Mouse (Mus musculus): ENCODE results near the gene Cd7.
"Not testable (repeated sequence)": the region's sequence is repeated elsewhere in the genome, so short reads cannot be mapped to it uniquely, and the experiment has no call there.

Gene Cd7

GRCm38 (mm10) chr11:121039302-121039701, at the start of gene Cd7:
TSS of gene Cd7 (minus strand) at chr11:121039418.
- in situ Hi-C loops (cut with MboI; ENCODE audit: unreplicated experiment in 2 of 2), result loop anchor here in 1 of 2 experiments (5.0 kb wide), 1 partner anchor 317 kb away; the partner anchor contains the start of gene Rac3

GRCm38 (mm10) chr11:121088997-121089396, 49.8 kb upstream of the Cd7 start:
- in situ Hi-C loops (cut with MboI; ENCODE audit: unreplicated experiment in 2 of 2), result no loop called here

- in situ Hi-C loops (cut with MboI; ENCODE audit: unreplicated experiment in 2 of 2), result no loop called here
These were observed 47.1 kb upstream of the Cd7 start for GRCm38 (mm10) chr11:121086296-121086695.

- in situ Hi-C loops (cut with MboI; ENCODE audit: unreplicated experiment in 2 of 2), result no loop called here
These were observed 46.0 kb upstream of the Cd7 start for GRCm38 (mm10) chr11:121085181-121085580.

- in situ Hi-C loops (cut with MboI; ENCODE audit: unreplicated experiment in 2 of 2), result no loop called here
These were observed 43.8 kb upstream of the Cd7 start for GRCm38 (mm10) chr11:121082857-121083500.

GRCm38 (mm10) chr11:121082250-121082649, 43.0 kb upstream of the Cd7 start:
- in situ Hi-C loops (cut with MboI; ENCODE audit: unreplicated experiment in 2 of 2), result no loop called here

GRCm38 (mm10) chr11:121081120-121081519, 41.9 kb upstream of the Cd7 start, which contains the start of gene Sectm1a:
TSS of gene Sectm1a (minus strand) at chr11:121081220.
- in situ Hi-C loops (cut with MboI; ENCODE audit: unreplicated experiment in 2 of 2), result no loop called here

GRCm38 (mm10) chr11:121080330-121080729, 41.1 kb upstream of the Cd7 start:
- in situ Hi-C loops (cut with MboI; ENCODE audit: unreplicated experiment in 2 of 2), result no loop called here

- in situ Hi-C loops (cut with MboI; ENCODE audit: unreplicated experiment in 2 of 2), result no loop called here
These were observed 36.4 kb upstream of the Cd7 start for GRCm38 (mm10) chr11:121075655-121076054.

- in situ Hi-C loops (cut with MboI; ENCODE audit: unreplicated experiment in 2 of 2), result not testable (repeated sequence)
These were observed 30.4 kb upstream of the Cd7 start for GRCm38 (mm10) chr11:121069662-121070061.

- in situ Hi-C loops (cut with MboI; ENCODE audit: unreplicated experiment in 2 of 2), result no loop called here
These were observed 28.7 kb upstream of the Cd7 start for GRCm38 (mm10) chr11:121067895-121068294.

GRCm38 (mm10) chr11:121064197-121064596, 25.0 kb upstream of the Cd7 start:
- in situ Hi-C loops (cut with MboI; ENCODE audit: unreplicated experiment in 2 of 2), result no loop called here

- in situ Hi-C loops (cut with MboI; ENCODE audit: unreplicated experiment in 2 of 2), result no loop called here
These were observed 24.2 kb upstream of the Cd7 start, which contains the start of gene Sectm1b for GRCm38 (mm10) chr11:121063379-121063778. TSS of gene Sectm1b (minus strand) at chr11:121063569.

GRCm38 (mm10) chr11:121061615-121062014, 22.4 kb upstream of the Cd7 start:
- in situ Hi-C loops (cut with MboI; ENCODE audit: unreplicated experiment in 2 of 2), result no loop called here

GRCm38 (mm10) chr11:121060401-121061067, 21.3 kb upstream of the Cd7 start:
- in situ Hi-C loops (cut with MboI; ENCODE audit: unreplicated experiment in 2 of 2), result not testable (repeated sequence)

- in situ Hi-C loops (cut with MboI; ENCODE audit: unreplicated experiment in 2 of 2), result no loop called here
These were observed 20.3 kb upstream of the Cd7 start for GRCm38 (mm10) chr11:121059471-121059870.

GRCm38 (mm10) chr11:121058956-121059355, 19.7 kb upstream of the Cd7 start:
- in situ Hi-C loops (cut with MboI; ENCODE audit: unreplicated experiment in 2 of 2), result no loop called here

GRCm38 (mm10) chr11:121058122-121058521, 18.9 kb upstream of the Cd7 start:
- in situ Hi-C loops (cut with MboI; ENCODE audit: unreplicated experiment in 2 of 2), result no loop called here

- in situ Hi-C loops (cut with MboI; ENCODE audit: unreplicated experiment in 2 of 2), result no loop called here
These were observed 17.5 kb upstream of the Cd7 start for GRCm38 (mm10) chr11:121056536-121057236.

- in situ Hi-C loops (cut with MboI; ENCODE audit: unreplicated experiment in 2 of 2), result no loop called here
These were observed 14.3 kb upstream of the Cd7 start for GRCm38 (mm10) chr11:121053536-121053935.

- in situ Hi-C loops (cut with MboI; ENCODE audit: unreplicated experiment in 2 of 2), result no loop called here
These were observed 13.2 kb upstream of the Cd7 start for GRCm38 (mm10) chr11:121052387-121052786.

Measured in v-Abl transformed pro-B cells (cell line).